Mouse (Mus musculus): ENCODE results near the gene Adarb2. TPM values are rescaled to one million over a fixed set of nuclear protein-coding genes. Genes with fewer than 3 reads are reported as not detected.

Gene Adarb2
- polyA plus RNA-seq, 1 experiment from 2014 or later = 0.41 TPM

- WGBS = 81% methylated on average over 4 of the region's 4 CpGs
These were observed 69.7 kb downstream of the Adarb2 start for GRCm38 (mm10) chr13:8272158-8272945.

GRCm38 (mm10) chr13:8283116-8283515 is 80.5 kb downstream of the Adarb2 start:
- no peak overlapping the region for H3K27ac ChIP-seq (ENCODE audit: low read depth, low read length)
- no peaks in the 10 kb centered on the region for H3K9me3 ChIP-seq (ENCODE audit: control insufficient read depth, low read length)
- H3K27me3 ChIP-seq (ENCODE audit: control insufficient read depth, insufficient read depth, low read length) = no peaks in the 10 kb centered on the region
- no peak overlapping the region for H3K9ac ChIP-seq (ENCODE audit: low read depth, low read length)
- H3K36me3 ChIP-seq (ENCODE audit: control insufficient read depth, insufficient read depth, low read length) = no peaks in the 10 kb centered on the region
- H3K4me2 ChIP-seq (replicated peaks; ENCODE audit: low read depth, low read length) = no peak overlapping the region
- H3K4me3 ChIP-seq (ENCODE audit: low read length) = no peak overlapping the region
- ATAC-seq (ENCODE audit: low FRiP score, low TSS enrichment) = no peak
- WGBS = 82% methylated on average over 2 of the region's 2 CpGs
- no peaks in the 10 kb centered on the region for H3K4me1 ChIP-seq (ENCODE audit: control insufficient read depth, insufficient read depth, low read length)

More at GRCm38 (mm10) chr13:8272158-8272945, 69.7 kb downstream of the Adarb2 start:
- no peak overlapping the region for H3K4me2 ChIP-seq (replicated peaks; ENCODE audit: low read depth, low read length)
- ATAC-seq (ENCODE audit: low FRiP score, low TSS enrichment) = no peak
- H3K27me3 ChIP-seq (ENCODE audit: control insufficient read depth, insufficient read depth, low read length) = no peaks in the 10 kb centered on the region
- H3K36me3 ChIP-seq (ENCODE audit: control insufficient read depth, insufficient read depth, low read length) = no peaks in the 10 kb centered on the region
- 0 out of 2 replicates have a peak, but pooled peaks cover 2% of the 10 kb centered on the region for H3K9me3 ChIP-seq (ENCODE audit: control insufficient read depth, low read length)
- H3K4me3 ChIP-seq (ENCODE audit: low read length) = no peak overlapping the region
- H3K27ac ChIP-seq (ENCODE audit: low read depth, low read length) = no peak overlapping the region
- no peaks in the 10 kb centered on the region for H3K4me1 ChIP-seq (ENCODE audit: control insufficient read depth, insufficient read depth, low read length)
- no peak overlapping the region for H3K9ac ChIP-seq (ENCODE audit: low read depth, low read length)

- H3K36me3 ChIP-seq (ENCODE audit: control insufficient read depth, insufficient read depth, low read length) = no peaks in the 10 kb centered on the region
- no peak overlapping the region for H3K4me3 ChIP-seq (ENCODE audit: low read length)
- WGBS = 54% methylated on average over 5 of the region's 5 CpGs
- H3K4me2 ChIP-seq (replicated peaks; ENCODE audit: low read depth, low read length) = no peak overlapping the region
- H3K27ac ChIP-seq (ENCODE audit: low read depth, low read length) = no peak overlapping the region
- no peaks in the 10 kb centered on the region for H3K27me3 ChIP-seq (ENCODE audit: control insufficient read depth, insufficient read depth, low read length)
- no peak overlapping the region for H3K9ac ChIP-seq (ENCODE audit: low read depth, low read length)
- ATAC-seq (ENCODE audit: low FRiP score, low TSS enrichment) = no peak
- H3K4me1 ChIP-seq (ENCODE audit: control insufficient read depth, insufficient read depth, low read length) = no peaks in the 10 kb centered on the region
- H3K9me3 ChIP-seq (ENCODE audit: control insufficient read depth, low read length) = no peaks in the 10 kb centered on the region
These were observed 113.9 kb downstream of the Adarb2 start for GRCm38 (mm10) chr13:8316347-8317141.

- H3K36me3 ChIP-seq (ENCODE audit: control insufficient read depth, insufficient read depth, low read length) = no peaks in the 10 kb centered on the region
- H3K9ac ChIP-seq (ENCODE audit: low read depth, low read length) = no peak overlapping the region
- H3K4me2 ChIP-seq (replicated peaks; ENCODE audit: low read depth, low read length) = no peak overlapping the region
- WGBS = 51% methylated on average over 7 of the region's 7 CpGs
- no peak overlapping the region for H3K27ac ChIP-seq (ENCODE audit: low read depth, low read length)
- ATAC-seq (ENCODE audit: low FRiP score, low TSS enrichment) = no peak
- no peaks in the 10 kb centered on the region for H3K9me3 ChIP-seq (ENCODE audit: control insufficient read depth, low read length)
- no peak overlapping the region for H3K4me3 ChIP-seq (ENCODE audit: low read length)
- no peaks in the 10 kb centered on the region for H3K27me3 ChIP-seq (ENCODE audit: control insufficient read depth, insufficient read depth, low read length)
- no peaks in the 10 kb centered on the region for H3K4me1 ChIP-seq (ENCODE audit: control insufficient read depth, insufficient read depth, low read length)
These were observed 131.2 kb downstream of the Adarb2 start for GRCm38 (mm10) chr13:8333589-8334455.

GRCm38 (mm10) chr13:8334580-8334979 is 131.9 kb downstream of the Adarb2 start:
- Histone ChIP-seq H3K4me2 (replicated peaks; ENCODE audit: low read depth, low read length) (no peak overlapping the region), H3K27ac (ENCODE audit: low read depth, low read length) (no peak overlapping the region), H3K27me3 (ENCODE audit: control insufficient read depth, insufficient read depth, low read length) (no peaks in the 10 kb centered on the region), H3K9ac (ENCODE audit: low read depth, low read length) (no peak overlapping the region), H3K4me3 (ENCODE audit: low read length) (no peak overlapping the region), H3K36me3 (ENCODE audit: control insufficient read depth, insufficient read depth, low read length) (no peaks in the 10 kb centered on the region), H3K9me3 (ENCODE audit: control insufficient read depth, low read length) (no peaks in the 10 kb centered on the region), H3K4me1 (ENCODE audit: control insufficient read depth, insufficient read depth, low read length) (no peaks in the 10 kb centered on the region)
- 56% methylated on average over 4 of the region's 4 CpGs for WGBS
- ATAC-seq (ENCODE audit: low FRiP score, low TSS enrichment) = no peak

- H3K36me3 ChIP-seq (ENCODE audit: control insufficient read depth, insufficient read depth, low read length) = no peaks in the 10 kb centered on the region
- no peak overlapping the region for H3K9ac ChIP-seq (ENCODE audit: low read depth, low read length)
- no peaks in the 10 kb centered on the region for H3K4me1 ChIP-seq (ENCODE audit: control insufficient read depth, insufficient read depth, low read length)
- no peak overlapping the region for H3K4me2 ChIP-seq (replicated peaks; ENCODE audit: low read depth, low read length)
- H3K9me3 ChIP-seq (ENCODE audit: control insufficient read depth, low read length) = no peaks in the 10 kb centered on the region
- H3K27me3 ChIP-seq (ENCODE audit: control insufficient read depth, insufficient read depth, low read length) = no peaks in the 10 kb centered on the region
- no peak overlapping the region for H3K4me3 ChIP-seq (ENCODE audit: low read length)
- no peak overlapping the region for H3K27ac ChIP-seq (ENCODE audit: low read depth, low read length)
- WGBS = 86% methylated on average over 5 of the region's 5 CpGs
- no peak for ATAC-seq (ENCODE audit: low FRiP score, low TSS enrichment)
These were observed 138.6 kb downstream of the Adarb2 start for GRCm38 (mm10) chr13:8341086-8341807.

GRCm38 (mm10) chr13:8347147-8347546 is 144.5 kb downstream of the Adarb2 start:
- Histone ChIP-seq H3K4me3 (ENCODE audit: low read length) (no peak overlapping the region), H3K27me3 (ENCODE audit: control insufficient read depth, insufficient read depth, low read length) (no peaks in the 10 kb centered on the region), H3K27ac (ENCODE audit: low read depth, low read length) (no peak overlapping the region), H3K4me1 (ENCODE audit: control insufficient read depth, insufficient read depth, low read length) (no peaks in the 10 kb centered on the region), H3K36me3 (ENCODE audit: control insufficient read depth, insufficient read depth, low read length) (no peaks in the 10 kb centered on the region), H3K9me3 (ENCODE audit: control insufficient read depth, low read length) (no peaks in the 10 kb centered on the region), H3K9ac (ENCODE audit: low read depth, low read length) (no peak overlapping the region), H3K4me2 (replicated peaks; ENCODE audit: low read depth, low read length) (no peak overlapping the region)
- no peak for ATAC-seq (ENCODE audit: low FRiP score, low TSS enrichment)
- 96% methylated on average over 7 of the region's 7 CpGs for WGBS

GRCm38 (mm10) chr13:8352341-8352740 is 149.7 kb downstream of the Adarb2 start:
- no peaks in the 10 kb centered on the region for H3K9me3 ChIP-seq (ENCODE audit: control insufficient read depth, low read length)
- no peak overlapping the region for H3K4me3 ChIP-seq (ENCODE audit: low read length)
- H3K9ac ChIP-seq (ENCODE audit: low read depth, low read length) = no peak overlapping the region
- H3K36me3 ChIP-seq (ENCODE audit: control insufficient read depth, insufficient read depth, low read length) = no peaks in the 10 kb centered on the region
- no peak overlapping the region for H3K4me2 ChIP-seq (replicated peaks; ENCODE audit: low read depth, low read length)
- H3K4me1 ChIP-seq (ENCODE audit: control insufficient read depth, insufficient read depth, low read length) = no peaks in the 10 kb centered on the region
- ATAC-seq (ENCODE audit: low FRiP score, low TSS enrichment) = no peak
- no peaks in the 10 kb centered on the region for H3K27me3 ChIP-seq (ENCODE audit: control insufficient read depth, insufficient read depth, low read length)
- no peak overlapping the region for H3K27ac ChIP-seq (ENCODE audit: low read depth, low read length)

All from kidney, embryonic 14.5 days (tissue).